Comparison of ENCODE assay signal across 16 mouse cellular contexts in genomic region chr1:69653419-69653818, GRCm38 (mm10).
"Had no signal": no experiment of that assay in that cellular context is flagged by ENCODE, and none has a peak within 500 bp of the region (broad histone marks: within the 10 kb centered on the region; RNA-seq: fewer than 3 reads in every experiment).

No protein-coding gene starts in this region.

- ATAC-seq: hindbrain, embryonic 16.5 days; intestine, embryonic 15.5 days; intestine, postnatal 0 days; liver, postnatal 0 days had no signal

- DNase-seq: gastrocnemius, postnatal 14 days; gastrocnemius, postnatal 36 days; heart, adult 2 months; heart, postnatal 4 days; kidney, adult 18-20 months; kidney, adult 8-10 months; kidney, postnatal 14 days; kidney, postnatal 36 days; layer of hippocampus, adult 9-11 months; layer of hippocampus, postnatal 36 days; left cerebral cortex, postnatal 4 days; liver, embryonic 13.5 days; liver, postnatal 0 days had no signal
